Mouse (Mus musculus) adrenal gland (tissue): ENCODE measurements around the gene Rev3l.
"Not testable (repeated sequence)": the region's sequence is repeated elsewhere in the genome, so short reads cannot be mapped to it uniquely, and the experiment has no call there.

Experiments
- intact Hi-C: fragments of 180-260 bp; cut with DNase I; formaldehyde crosslinking; loops from one replicate; pipeline ENCODE4 v1.15.1; 2025

Rev3l gene

GRCm38 (mm10) chr10:39776927-39777326 lies 45.0 kb downstream of the Rev3l start:
- intact Hi-C loops, result no loop called here

GRCm38 (mm10) chr10:39778305-39778704 lies 46.4 kb downstream of the Rev3l start:
- intact Hi-C loops, result no loop called here

GRCm38 (mm10) chr10:39785241-39785640 lies 53.3 kb downstream of the Rev3l start:
- intact Hi-C loops, result no loop called here

GRCm38 (mm10) chr10:39793295-39793694 lies 61.4 kb downstream of the Rev3l start:
- intact Hi-C loops, result no loop called here

GRCm38 (mm10) chr10:39811507-39811906 lies 79.6 kb downstream of the Rev3l start:
- intact Hi-C loops, result no loop called here

GRCm38 (mm10) chr10:39842621-39843020 lies 110.7 kb downstream of the Rev3l start:
- intact Hi-C loops, result no loop called here

- intact Hi-C loops, result no loop called here
These were observed 133.6 kb downstream of the Rev3l start for GRCm38 (mm10) chr10:39865509-39865908.

- intact Hi-C loops, result no loop called here
These were observed 156.7 kb downstream of the Rev3l start for GRCm38 (mm10) chr10:39888621-39889020.

GRCm38 (mm10) chr10:39893702-39894697 lies 162.1 kb downstream of the Rev3l start:
- intact Hi-C loops, result no loop called here

- intact Hi-C loops, result loop anchor here (5.0 kb wide), 1 partner anchor 61 kb away; no protein-coding TSS in a partner anchor
These were observed 164.6 kb downstream of the Rev3l start for GRCm38 (mm10) chr10:39896503-39896902.

GRCm38 (mm10) chr10:39898874-39899371 lies 167.0 kb downstream of the Rev3l start, which contains the start of gene Mfsd4b4:
Gene Mfsd4b4, minus strand, starts transcription at chr10:39899238.
- intact Hi-C loops, result loop anchor here (5.0 kb wide), 1 partner anchor 58 kb away; no protein-coding TSS in a partner anchor

- intact Hi-C loops, result no loop called here
These were observed 172.3 kb downstream of the Rev3l start for GRCm38 (mm10) chr10:39904191-39904590.

GRCm38 (mm10) chr10:39906799-39907658 lies 175.1 kb downstream of the Rev3l start:
- intact Hi-C loops, result no loop called here

- intact Hi-C loops, result no loop called here
These were observed 177.0 kb downstream of the Rev3l start for GRCm38 (mm10) chr10:39908768-39909441.

GRCm38 (mm10) chr10:39912616-39913015 lies 180.7 kb downstream of the Rev3l start:
- intact Hi-C loops, result no loop called here

- intact Hi-C loops, result not testable (repeated sequence)
These were observed 192.6 kb downstream of the Rev3l start for GRCm38 (mm10) chr10:39924556-39924955.
